Mouse (Mus musculus) lung, adult 2 months (tissue): ENCODE measurements at regions not wholly inside any gene's neighbourhood (a gene's known extent, or its start where the extent isn't known, plus 50 kb on each side); places are given as distances from the start of the nearest gene placed in this dataset.
"Not testable (repeated sequence)": the region's sequence is repeated elsewhere in the genome, so short reads cannot be mapped to it uniquely, and the experiment has no call there.

ENCODE experiments used
- DNase-seq: peaks from one replicate; pipeline ENCODE4 v3.0.0; 2022
- H3K4me1 ChIP-seq: fragments of 200-500 bp; 2 replicates; pipeline ENCODE4 v1.6.1; 2011; ENCODE audit warnings: low read length; ENCODE audit not compliant: control insufficient read depth, insufficient read depth
- H3K4me3 ChIP-seq: fragments of 200-500 bp; replicated peaks from 2 replicates; pipeline ENCODE3; 2011; ENCODE audit warnings: low read depth, mild to moderate bottlenecking, control low read depth, low read length; ENCODE audit errors: extremely low read depth
- CTCF ChIP-seq: fragments of 200-500 bp; IDR thresholded peaks from 2 replicates; pipeline ENCODE4 v1.5.1; 2011; ENCODE audit warnings: mild to moderate bottlenecking, low read length, control low read depth; ENCODE audit not compliant: insufficient read depth
- POLR2A ChIP-seq: fragments of 200-500 bp; IDR thresholded peaks from 2 replicates; pipeline ENCODE4 v1.6.1; 2011; ENCODE audit warnings: low read depth, mild to moderate bottlenecking, control low read depth, low read length, borderline replicate concordance; ENCODE audit errors: extremely low read depth
- WGBS: fragments of 180-500 bp; shearing (Covaris S2); methylation state at CpG from one replicate; pipeline ENCODE4 v1.1.7; 2018; 5-methylcytosine and 5-hydroxymethylcytosine counted together

DNA sequence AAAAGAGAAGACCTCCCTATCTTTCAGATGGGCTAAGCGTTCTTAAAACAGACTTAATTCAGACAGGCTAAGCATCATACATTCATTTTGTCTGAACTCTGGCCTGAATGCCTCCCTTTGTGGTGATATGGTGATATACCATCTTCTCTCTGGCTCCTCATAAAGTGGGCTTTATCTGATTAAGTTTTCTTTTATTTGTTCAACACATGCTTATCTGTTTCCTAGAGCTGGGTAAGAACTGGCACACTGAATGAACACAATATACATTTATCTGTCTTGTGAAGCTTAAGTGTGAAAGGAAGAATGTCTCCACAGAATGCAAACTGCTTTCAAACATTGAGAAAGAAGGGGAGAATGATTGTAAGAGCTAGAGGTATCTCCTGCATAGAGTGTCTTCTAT, 160.7 kb upstream of the P2ry1 start:
- WGBS, result 91% methylated on average over 1 of the region's 1 CpGs
- no peak for DNase-seq
- Histone ChIP-seq H3K4me3 (no peak overlapping the region), H3K4me1 (no peaks in the 10 kb centered on the region)
- TF ChIP-seq POLR2A (no peak), CTCF (no peak)

DNA sequence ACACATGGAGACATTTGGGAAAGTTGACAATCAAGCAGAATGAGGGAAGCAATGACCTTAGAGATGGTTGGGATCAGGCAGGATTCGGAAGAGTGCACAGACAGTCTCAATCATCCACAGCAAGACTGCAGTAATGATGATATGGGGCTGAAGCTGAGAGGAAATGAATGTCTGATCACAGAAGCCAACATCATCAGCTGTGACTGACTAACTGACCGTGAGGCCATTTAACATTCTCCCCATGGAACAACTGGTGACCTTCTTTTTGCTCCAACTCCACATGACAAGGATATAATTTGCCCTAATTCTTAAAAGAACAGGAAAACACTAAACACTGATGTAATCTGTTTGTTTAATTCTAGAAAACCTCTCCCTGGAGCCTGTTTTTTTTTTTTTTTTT, 157.3 kb upstream of the P2ry1 start:
- Histone ChIP-seq H3K4me3 (no peak overlapping the region), H3K4me1 (no peaks in the 10 kb centered on the region)
- no peak for TF ChIP-seq POLR2A
- TF ChIP-seq CTCF, result no peak
- DNase-seq, result no peak
- 57% methylated on average over 2 of the region's 2 CpGs for WGBS

DNA sequence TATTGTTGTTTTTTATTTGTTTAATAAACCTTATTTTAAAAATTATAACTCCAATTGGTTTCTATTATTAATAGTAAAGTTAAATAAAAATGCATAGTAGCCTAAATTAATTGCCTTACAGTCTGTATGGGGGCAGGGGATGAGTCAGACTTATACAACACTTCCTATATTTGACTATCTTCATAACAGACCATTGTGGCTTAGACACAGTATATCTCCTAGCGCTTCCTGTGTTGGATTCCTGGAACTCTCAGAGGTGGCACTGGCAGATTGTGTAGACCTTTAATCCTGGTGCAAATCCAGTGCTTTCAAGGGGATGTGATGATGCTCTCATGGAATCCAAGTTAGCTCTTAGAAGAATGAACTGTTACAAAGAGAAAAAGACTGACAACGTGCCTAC, 154.2 kb upstream of the P2ry1 start:
- no peak for DNase-seq
- TF ChIP-seq CTCF, result no peak
- no peak for TF ChIP-seq POLR2A
- Histone ChIP-seq H3K4me1 (no peaks in the 10 kb centered on the region), H3K4me3 (no peak overlapping the region)
- WGBS, result 76% methylated on average over 2 of the region's 2 CpGs

DNA sequence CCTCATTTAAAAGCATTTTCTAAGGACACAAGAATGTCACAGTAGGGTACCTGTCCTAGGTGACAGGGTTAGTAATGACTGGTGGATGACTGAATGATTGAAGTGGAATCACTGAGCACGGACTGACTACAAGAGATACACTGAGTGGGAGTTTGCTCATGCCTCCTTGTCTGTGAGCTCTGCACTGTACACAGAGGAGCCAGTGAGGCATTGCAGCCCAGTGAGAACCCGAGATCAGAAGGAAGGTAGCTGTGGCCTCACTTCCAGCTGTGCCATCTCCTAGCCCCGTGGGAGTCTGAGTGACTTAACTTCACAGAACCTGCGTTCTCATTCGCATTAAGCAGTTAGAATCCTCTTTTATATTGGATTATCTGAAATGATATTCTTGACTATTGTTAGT, 148.8 kb upstream of the P2ry1 start:
- Histone ChIP-seq H3K4me3 (no peak overlapping the region), H3K4me1 (no peaks in the 10 kb centered on the region)
- no peak for DNase-seq
- 59% methylated on average over 5 of the region's 5 CpGs for WGBS
- TF ChIP-seq CTCF, result no peak
- no peak for TF ChIP-seq POLR2A

DNA sequence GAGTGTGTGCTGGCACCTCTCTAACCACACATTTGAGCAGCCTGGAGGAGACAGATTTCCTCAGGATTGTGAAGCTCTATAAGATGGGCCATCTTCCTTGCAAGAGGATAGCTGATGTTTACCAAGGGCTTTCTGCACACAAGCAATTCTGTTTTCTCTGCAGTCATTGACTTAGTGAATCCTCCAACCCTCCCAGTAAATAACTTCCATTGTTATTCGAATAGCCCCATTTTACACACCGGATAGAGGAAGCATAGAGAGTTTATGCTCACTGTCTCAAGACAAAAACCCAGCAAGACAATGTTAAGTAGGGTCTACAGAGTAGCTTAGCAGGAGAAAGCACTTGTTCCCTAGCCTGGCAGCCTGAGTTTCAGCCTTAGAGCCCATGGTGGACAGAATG, 146.9 kb upstream of the P2ry1 start:
- WGBS, result 64% methylated on average over 2 of the region's 2 CpGs
- Histone ChIP-seq H3K4me3 (no peak overlapping the region), H3K4me1 (no peaks in the 10 kb centered on the region)
- TF ChIP-seq CTCF (no peak), POLR2A (no peak)
- DNase-seq, result no peak

DNA sequence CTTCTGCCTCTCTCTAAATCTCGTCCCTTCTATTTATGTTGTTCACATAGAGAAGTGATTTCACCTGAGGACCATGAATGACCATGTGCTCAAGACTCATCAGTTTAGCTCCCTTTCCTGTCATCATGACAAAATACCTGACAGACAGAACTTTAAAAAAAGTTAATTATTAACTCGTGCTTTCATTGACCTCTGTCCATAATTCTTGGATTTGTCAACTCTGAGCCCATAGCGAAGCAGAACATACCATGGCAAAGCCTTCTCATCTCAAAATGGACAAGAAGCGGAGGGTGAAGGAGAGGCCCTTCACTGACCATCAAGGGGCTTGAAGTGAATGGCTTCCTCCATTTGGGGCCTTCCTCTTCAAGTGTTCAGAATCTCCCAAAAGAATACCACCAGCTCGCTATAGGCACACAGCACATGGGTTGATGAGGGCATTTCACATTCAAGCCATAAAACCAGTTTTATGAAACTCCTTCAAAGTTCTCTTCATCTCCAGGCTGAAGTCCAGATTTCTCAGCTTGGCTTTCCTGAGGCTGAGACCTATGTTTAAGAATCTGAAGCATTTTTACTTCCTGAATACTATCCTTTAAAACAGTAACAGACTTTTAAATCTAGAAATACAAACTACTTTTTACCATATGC, 144.0 kb upstream of the P2ry1 start:
- DNase-seq, result no peak
- WGBS, result 76% methylated on average over 5 of the region's 5 CpGs
- TF ChIP-seq POLR2A (no peak), CTCF (no peak)
- Histone ChIP-seq H3K4me3 (no peak overlapping the region), H3K4me1 (no peaks in the 10 kb centered on the region)

DNA sequence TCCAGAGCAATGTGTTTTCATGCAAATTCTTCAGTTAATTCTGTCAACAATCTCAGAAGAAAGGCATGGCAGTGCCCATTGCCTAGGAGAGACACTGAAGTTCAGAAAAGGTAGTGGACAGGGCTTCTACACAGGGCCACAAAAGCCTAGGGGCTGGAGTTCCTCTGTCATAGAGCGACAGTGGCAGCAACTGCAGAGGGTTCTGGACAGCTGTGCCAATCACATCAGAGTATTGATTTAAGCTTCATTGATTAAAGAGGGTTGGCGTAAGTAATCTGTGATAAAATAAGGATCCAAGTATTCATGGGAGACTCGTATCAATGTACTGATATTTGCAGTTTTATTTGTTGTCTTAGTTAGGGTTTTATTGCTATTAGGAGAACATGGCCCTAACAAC, 143.5 kb upstream of the P2ry1 start:
- no peaks in the 10 kb centered on the region for H3K4me1 ChIP-seq
- H3K4me3 ChIP-seq, result no peak overlapping the region
- TF ChIP-seq POLR2A (no peak), CTCF (no peak)
- WGBS, result 88% methylated on average over 3 of the region's 3 CpGs
- no peak for DNase-seq

DNA sequence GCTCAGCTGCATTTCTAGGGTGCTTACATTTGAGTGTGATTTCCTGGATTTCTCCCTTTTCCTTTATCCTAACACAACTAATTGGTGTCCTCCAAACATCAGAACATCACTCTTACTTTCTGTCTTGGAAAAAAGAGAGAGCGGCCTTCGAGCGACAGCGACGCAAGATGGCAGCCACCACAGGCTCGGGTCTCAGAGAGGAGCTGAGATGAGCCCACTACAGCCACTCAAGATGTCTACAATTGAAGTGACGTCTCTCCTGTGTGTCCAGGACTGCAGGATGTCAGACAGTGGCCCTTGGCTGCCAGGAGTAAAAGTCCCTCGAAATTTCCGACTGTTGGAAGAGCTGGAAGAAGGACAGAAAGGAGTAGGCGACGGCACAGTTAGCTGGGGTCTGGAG, 125.7 kb upstream of the P2ry1 start:
- 91% methylated on average over 11 of the region's 11 CpGs for WGBS

DNA sequence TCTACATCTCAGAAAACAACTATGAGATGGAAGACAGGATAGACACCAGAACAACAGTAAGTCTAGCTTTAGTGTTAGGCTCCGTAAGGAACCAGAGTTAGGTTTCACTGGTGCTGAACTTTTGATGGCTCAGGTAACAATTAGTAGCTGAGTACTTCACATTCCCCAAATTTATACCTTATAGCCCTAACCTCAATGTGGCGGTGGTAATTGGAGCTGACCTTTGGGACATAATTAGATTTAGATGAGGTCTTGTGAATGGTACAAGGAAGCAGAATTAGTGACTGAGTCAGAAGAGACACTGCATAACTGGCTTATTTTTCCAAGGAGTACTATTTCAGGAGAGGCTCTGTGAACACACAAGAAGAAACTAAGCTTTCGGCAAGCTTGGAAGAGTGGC, 123.7 kb upstream of the P2ry1 start:
- H3K4me3 ChIP-seq, result no peak overlapping the region
- no peak for DNase-seq
- no peaks in the 10 kb centered on the region for H3K4me1 ChIP-seq
- no peak for TF ChIP-seq CTCF
- TF ChIP-seq POLR2A, result no peak
- 92% methylated on average over 3 of the region's 3 CpGs for WGBS

More for the DNA sequence above, 125.7 kb upstream of the P2ry1 start:
- DNase-seq, H3K4me3 ChIP-seq, H3K4me1 ChIP-seq: not testable (repeated sequence)

DNA sequence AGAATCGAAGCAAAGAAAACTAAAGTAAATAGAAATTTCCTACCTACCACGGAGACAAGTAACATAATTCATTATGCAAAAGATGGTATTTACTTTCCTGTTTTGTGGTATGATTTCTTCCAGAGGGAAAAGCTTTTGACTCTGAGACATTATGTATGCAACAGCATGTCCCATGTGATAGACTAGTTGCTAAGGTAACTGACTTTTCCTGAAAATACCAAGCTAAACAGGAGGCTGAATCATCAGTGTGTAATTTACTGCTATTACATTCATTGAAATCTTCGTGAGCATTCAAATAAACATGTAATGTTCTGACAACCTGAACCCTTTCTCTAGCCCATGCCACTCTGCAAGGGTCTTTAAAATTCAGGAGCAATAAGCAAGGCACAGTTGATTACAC, 118.6 kb upstream of the P2ry1 start:
- no peak for DNase-seq
- 59% methylated on average over 3 of the region's 3 CpGs for WGBS
- H3K4me3 ChIP-seq, result no peak overlapping the region
- TF ChIP-seq POLR2A (no peak), CTCF (no peak)
- H3K4me1 ChIP-seq, result no peaks in the 10 kb centered on the region

DNA sequence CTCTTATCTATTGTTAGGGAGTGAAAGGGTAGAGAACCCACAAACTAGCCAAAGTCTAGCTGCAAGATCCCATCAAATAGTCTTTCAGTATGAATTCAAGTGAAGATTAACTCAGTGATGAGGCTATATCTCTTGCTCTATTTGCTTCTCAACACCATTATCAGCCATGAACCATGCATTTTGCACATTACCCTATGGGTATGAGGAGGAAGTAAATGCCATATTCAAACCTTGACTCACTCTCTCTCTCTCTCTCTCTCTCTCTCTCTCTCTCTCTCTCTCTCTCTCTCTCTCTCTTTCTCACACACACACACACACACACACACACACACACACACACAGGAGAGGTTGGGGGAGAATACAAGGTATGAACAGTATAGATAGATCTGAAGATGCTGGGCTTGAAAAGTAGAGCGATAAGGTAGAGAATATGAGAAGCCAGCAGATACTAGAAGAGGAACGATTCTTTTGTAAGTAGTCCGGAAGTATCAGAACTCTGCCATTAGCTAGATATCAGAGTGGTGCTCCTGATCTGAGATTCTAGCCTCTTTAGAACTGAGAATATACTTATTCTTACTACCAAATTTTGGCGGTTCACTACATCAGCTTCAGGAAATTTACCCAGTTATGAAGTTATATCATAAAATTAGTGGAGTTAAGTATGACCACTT, 113.3 kb upstream of the P2ry1 start:
- Histone ChIP-seq H3K4me3 (no peak overlapping the region), H3K4me1 (no peaks in the 10 kb centered on the region)
- DNase-seq, result no peak
- TF ChIP-seq POLR2A, result no peak
- TF ChIP-seq CTCF, result no peak
- 92% methylated on average over 4 of the region's 4 CpGs for WGBS
